Mouse (Mus musculus): ENCODE results near the gene Apol6.
A peak's percentile ranks its signal among the peaks of the same experiment; 100 is the strongest.

The Apol6 gene

DNA sequence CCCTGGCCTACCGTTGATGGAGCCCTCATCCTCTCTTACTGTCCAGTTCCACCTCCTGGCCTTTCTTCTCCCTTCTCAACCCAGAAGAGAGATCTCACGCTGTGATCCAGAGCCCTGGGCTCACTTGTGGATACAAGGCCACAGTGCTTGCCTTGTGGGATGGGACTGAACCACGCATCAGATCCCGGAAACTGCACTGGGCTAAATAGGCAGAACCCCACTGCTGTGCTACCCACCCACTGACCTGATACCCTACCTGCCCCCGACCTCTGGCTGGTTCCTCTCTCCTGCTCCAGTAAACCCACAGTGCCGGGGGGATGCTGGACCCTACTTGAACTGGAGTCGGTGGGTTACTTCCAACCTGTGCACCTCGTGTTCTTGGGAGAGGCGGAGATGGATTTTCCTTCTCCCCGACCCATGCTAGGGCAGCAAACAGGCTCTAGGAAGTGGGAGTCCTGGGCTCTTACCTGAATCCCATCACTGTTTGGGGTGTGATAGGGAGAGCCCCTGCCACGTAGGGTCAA lies 26.3 kb downstream of the Apol6 start:
- no peak for DNase-seq (ENCODE audit: low read depth, low spot score)

DNA sequence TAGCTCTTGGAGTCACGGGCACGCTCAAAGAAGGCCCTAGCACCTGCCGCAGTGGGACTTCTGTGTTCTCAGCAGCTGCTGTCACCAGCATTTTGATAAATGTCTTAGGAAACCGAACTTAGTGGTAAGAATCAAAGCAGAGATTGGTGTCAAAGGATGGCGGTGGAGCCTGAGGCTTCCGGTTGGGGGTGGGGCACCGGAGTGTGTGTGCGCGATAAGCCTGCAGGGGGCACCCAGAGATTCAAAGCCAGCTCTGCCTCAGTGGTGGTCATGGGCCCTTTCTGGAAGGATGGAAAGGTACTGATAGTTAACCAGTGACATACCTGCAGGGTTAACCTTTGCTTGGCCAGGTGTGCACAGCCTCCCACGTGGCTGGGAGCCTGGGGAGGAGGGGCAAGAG lies 27.0 kb downstream of the Apol6 start:
- peak; percentile 57 for DNase-seq (ENCODE audit: low read depth, low spot score)

DNA sequence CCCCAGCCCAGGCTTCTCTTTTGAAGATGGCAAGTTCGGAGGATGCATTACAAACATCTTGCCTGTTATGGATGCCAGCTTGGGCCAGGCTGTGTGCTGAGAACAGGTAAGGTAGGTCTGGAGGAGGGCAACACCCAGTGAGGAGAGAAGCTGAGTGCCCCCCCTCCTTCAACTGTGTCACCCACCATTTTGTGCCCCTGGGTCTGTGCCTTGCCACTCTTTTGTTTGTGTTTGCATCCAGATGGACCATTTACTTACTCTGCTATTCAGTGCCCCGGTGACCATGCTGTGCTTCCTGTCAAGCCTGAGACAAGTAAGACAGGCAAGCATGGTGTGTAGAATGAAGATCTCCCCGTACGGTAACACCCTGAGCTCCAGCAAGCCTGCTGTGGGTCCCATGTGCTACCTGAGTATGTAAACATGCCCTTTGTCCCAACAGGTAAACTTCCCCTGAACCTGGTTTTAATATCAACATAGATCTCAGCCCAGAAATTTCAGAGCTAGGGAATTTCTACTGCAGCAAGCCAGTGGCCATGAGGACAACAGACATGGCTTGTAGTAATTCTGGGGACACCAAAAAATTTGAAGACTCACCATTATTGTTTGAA lies 28.1 kb downstream of the Apol6 start:
- DNase-seq (ENCODE audit: low read depth, low spot score), result no peak

DNA sequence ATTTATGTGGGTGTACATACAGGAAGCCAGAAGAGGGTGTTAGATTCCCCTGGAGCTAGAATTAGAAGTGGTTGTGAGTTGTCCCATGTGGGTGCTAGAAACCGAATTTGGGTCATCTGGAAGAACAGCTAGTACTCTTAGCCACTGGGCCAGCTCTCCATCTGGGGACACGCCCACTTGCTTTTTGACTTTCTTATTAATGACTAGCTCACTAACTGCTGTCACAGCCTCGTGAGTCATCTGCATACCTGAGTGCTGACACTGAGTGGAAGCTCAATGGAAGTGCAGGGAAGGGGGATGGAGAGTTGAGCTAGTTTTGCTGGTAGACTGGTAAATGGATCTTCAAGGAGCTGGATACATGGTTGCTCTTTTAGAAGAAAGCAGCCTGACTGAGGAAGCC lies 32.0 kb downstream of the Apol6 start:
- peak; percentile 74 for DNase-seq (ENCODE audit: low read depth, low spot score)

DNA sequence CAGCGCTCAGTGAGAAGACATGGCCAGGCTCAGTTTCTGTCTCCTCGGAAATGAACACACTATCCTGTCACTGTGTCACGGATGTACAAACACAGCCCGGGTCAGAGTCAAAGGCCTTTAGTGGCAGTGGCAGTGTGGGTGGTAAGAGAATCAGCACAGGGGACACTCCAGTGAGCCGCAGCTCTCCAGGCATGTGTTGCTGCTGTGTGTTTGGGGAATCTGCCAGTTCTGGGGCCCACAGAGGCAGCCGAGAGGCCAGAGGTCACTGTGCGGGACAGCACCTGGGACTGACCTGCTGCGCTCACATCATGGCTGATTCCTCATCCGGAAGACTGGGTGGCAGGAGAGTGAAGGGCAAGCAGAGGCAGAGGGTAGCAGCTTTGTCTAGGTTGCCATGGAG lies 33.4 kb downstream of the Apol6 start:
- DNase-seq (ENCODE audit: low read depth, low spot score), result no peak

DNA sequence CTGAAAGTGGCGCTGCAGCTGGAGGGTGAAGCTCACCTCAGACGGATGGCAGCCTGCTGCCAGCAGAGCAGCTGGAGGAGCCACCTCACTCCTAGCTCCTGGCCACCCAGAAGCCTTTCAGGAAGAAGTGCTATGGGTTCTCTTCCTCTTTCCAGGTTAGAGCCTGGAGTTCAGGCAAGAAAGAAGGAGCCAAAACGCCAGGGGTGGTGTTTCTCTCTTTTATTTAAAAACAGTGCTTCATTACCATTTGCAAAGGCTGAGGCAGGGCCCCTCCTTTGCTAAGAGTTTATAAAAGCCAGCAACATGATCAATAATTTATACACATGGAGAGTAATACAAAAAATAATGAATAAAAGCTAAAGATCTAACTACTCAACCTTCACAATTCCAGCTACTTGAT lies 34.3 kb downstream of the Apol6 start:
- DNase-seq (ENCODE audit: low read depth, low spot score), result no peak

DNA sequence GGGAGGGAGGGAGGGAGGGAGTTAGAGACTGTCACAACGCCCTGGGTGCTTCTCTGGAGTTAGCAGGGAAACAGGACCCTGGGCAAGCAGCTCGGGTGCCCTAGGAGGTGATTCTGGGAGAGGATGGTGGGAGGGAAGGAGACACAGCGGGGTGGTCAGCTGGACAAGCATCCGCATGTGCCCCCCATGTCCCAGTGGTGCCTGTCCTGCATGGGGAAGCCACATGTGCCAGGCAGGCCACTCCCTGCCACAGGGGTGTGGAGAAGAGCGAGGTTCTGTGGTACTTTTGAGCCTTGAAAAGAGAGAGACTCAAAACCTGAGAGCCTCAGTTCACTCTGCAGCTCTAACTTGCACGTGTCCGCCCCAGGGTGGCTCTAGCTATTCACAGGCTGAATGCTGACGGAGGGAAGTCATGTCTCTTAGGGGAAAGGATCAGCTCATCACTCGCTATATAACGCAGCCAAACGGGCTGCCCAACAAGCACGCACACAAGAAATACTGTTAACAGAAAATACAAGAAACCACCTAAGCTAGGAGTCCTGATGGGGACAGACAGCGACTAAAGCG lies 34.8 kb downstream of the Apol6 start:
- no peak for DNase-seq (ENCODE audit: low read depth, low spot score)

DNA sequence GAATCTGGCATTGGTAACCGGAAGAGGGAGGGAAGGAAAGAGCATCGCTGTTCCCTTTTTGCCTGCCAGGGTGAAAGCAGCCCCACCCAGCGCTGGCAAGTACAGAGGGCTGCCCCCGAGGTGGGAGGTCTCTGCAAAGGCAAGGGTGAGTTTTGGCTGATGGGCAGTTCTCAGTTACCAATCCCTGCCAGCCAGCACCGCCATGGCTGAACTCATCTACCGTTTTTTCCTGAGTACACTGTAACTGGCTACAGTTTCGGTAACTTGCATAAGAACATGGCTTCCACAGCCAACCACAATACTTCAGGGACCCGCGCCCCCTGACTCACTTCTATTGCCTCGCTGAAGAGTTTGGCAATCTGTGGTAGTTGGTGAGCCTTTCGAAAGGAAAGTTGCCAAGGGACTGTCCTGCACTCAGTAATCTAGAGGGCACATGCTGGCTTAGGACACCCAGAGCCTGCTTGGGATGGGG lies 35.4 kb downstream of the Apol6 start:
- no peak for DNase-seq (ENCODE audit: low read depth, low spot score)

DNA sequence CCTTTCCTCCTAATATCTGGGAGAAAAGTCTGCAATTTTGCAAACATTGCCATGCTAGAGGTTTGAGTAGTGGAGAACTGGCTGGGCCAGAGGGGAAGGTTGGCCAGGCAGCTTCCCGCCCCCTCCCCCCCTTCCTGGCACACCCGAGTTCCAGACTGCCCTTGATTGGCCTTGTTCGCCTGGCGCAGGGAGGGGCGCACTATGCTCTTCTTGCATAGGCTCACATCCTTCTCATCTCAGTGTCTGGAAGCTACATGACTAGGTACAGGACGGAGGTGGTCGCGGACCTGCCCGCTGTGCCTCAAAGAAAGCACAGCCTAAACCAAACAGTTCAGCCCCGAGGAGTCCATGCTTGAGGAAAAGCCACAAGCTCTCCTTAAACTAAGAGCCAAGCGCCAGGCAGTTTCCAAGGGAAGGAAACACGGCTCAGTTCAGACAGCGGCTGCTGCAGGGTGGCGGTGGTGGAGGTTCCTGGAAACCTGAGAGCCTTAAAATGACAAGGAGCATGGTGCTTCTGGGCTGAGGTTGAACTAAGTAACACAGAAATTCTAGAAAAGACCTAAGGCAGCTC lies 36.2 kb downstream of the Apol6 start:
- DNase-seq (ENCODE audit: low read depth, low spot score), result peak; percentile 39

DNA sequence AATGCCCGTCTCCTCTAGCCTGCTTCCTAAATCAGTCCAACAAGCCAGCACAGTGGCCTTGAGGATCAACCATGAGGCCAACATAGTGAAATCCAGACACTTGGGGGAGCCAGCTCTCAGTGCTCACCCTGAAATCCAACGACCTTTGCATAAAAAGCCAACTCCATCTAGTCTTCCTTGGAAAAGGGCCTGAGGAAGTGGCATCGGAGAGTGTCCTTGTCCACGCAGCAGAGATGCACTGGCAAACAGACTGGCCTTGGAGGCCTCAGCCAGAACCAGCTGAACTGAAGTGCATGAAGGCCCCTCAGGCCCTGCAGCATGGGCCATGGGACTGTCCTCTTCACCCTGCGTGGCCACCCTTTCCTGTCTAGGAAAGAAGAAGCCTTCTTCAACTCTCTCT lies 36.9 kb downstream of the Apol6 start:
- no peak for DNase-seq (ENCODE audit: low read depth, low spot score)

DNA sequence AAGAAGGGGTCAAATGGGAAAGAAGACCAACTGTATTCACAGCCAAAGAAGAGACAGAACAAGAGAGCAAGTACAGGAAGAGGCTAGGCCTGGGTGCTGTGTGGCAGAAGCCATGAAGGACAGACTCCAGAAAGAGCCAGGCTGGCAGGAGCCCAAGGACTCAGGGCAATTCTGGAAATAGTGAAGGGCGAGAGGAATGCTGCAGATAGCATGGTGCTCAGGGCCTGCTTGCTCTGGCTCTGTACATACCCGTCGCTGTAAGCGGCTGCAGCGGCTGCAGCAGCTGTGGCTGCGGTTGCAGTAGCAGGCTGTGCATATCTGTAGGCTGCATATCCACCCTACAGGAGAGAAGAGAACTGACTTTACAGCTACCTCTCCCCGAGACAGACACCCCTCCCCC lies 41.3 kb downstream of the Apol6 start:
- peak; percentile 43 for DNase-seq (ENCODE audit: low read depth, low spot score)

DNA sequence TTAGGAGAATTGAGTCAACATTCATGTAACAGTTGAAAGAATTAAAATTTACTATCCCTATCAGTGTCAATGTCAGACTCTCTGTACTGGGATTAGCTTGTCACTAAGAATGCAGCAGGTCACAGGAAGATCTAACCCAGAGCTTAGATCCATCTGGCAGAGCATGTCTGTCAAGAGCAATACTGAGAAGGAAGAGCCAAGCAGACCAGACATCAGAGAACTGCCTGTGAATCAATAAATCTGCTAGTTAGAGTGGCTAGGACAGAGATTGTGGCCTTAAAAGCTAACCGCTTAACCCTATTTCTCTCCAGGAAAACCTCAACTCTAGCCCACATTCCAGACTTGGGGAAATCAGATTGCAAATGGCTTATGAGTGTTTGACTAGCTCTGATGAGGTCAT lies 42.0 kb downstream of the Apol6 start:
- no peak for DNase-seq (ENCODE audit: low read depth, low spot score)

DNA sequence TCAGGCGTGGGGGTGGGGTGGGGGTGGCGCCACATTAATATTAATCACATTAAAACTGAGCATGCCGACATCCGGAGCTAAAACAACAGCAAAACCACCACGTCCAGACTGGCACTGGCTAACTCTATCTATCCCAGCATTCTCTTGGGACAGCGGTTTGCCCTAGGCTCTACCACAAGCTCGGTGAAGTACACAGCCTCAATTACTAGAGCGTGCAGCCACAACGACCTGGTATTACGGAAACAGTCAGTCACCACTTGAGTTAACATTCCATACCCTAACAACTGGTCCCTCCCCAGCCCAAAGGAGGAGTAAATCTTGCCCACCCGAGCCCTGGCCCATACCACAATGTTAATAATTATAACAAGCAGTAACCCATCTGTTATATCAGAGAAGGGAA lies 44.7 kb downstream of the Apol6 start:
- DNase-seq (ENCODE audit: low read depth, low spot score), result no peak

DNA sequence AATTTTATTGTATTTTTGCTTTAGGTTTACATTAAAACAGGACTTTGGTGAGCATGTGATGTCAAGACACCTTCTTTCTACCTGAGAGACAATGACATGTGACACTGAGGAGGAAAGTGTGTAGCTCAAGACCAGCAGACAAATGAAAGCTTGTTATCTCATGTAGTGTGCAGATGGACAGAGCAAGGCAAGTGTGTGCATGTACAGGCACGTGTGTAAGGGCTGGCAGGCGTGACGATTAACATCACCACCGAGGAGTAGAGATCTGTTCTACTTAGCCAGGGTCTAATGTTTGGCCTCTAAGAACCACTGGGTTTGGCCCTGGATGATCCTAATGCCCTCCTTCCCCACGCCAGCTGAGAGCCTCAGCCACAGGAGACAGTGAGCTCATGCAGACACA lies 46.0 kb downstream of the Apol6 start:
- DNase-seq (ENCODE audit: low read depth, low spot score), result no peak

DNA sequence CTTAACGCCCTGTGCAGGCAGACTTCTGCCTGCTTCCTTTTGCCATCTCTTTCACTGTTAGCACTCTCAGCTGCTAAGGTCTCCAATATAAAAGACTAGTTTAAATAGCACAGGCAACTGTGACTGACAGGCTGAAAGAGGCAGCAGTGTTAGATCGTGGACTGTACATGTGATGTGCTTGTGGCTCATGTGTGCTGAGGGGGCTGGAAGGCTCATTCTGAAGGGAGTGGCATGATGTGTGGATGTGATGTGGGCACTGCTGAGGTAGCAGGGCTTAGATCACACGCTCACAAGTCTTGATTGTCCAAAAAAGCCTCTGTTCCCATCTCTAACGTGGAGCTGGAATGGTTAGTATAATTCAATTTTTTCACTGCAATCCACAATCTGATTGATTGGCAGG lies 46.9 kb downstream of the Apol6 start:
- peak; percentile 68 for DNase-seq (ENCODE audit: low read depth, low spot score)

DNA sequence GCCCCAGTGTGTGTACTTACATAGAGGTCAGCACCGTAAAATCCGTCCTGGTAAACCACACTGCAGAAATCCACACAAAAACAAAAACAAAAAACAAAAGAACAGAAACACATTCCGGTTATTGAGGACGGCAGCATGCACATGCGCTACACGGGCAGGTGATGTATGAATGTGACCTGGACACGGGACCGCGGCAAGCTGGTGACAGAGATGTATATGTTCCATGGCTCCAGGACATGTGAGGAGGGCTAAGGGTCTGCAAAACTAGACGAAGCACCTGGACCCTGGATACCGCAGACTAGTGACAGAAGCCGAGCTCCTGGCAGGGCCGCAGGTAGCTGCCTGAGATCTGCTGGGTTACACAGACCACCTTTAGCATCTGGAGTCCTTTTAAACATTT lies 49.9 kb downstream of the Apol6 start:
- DNase-seq (ENCODE audit: low read depth, low spot score), result no peak

DNA sequence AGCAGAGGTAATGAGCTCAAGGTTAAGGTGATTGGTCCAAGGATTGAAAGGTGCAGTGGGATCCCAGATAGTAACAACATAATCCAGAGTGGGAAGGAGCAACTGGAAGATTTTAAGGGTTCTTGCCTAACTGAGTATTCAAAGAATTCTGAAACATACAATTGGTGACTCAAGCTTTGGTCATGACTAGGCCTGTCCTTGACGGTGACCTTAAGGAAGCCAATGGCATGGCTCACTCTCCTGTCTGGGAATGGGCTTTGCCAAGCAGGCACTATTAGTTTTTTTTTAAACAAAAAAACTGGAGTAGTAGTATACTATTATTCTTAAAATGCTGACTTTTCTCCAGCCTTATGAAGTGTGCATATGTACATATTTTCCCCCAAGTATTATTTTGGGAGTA lies 50.7 kb downstream of the Apol6 start:
- DNase-seq (ENCODE audit: low read depth, low spot score), result no peak

DNA sequence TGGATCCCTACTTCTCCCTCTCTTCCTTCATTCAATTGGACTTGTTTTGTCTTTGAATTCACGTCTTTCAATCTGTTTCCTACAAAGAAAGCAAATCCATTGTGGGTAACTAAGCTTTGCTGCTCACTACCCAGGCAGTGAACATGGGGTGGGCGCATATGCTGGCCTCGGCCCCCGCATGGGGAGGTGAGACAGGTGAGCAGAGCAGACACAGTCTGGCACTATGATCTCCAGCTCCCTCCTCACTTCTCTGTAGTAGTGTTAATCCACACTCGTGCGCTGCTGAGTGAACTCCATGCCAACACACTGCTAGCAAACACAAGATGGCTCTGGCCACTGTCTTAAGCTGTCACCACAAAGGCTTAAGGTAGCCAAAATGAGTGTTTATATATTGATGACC lies 52.8 kb downstream of the Apol6 start:
- no peak for DNase-seq (ENCODE audit: low read depth, low spot score)

DNA sequence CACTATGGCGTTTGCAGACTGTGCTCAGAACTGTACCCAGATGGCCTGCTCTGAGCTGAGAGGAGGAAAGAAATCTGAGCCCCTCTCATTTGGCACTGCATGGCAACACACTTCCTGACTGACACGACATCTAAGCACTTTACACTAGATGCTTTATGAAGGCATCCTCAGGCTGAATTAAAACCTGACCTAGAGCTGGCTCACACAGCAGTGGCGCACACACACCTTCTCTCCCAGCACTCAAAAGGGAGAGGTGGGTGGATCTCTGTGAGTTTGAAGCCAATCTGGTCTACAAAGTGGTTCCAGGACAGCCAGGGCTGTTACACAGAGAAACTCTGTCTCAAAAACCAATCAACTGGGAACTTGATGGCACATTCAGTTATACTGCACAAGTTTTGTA lies 55.2 kb downstream of the Apol6 start:
- peak; percentile 61 for DNase-seq (ENCODE audit: low read depth, low spot score)

DNA sequence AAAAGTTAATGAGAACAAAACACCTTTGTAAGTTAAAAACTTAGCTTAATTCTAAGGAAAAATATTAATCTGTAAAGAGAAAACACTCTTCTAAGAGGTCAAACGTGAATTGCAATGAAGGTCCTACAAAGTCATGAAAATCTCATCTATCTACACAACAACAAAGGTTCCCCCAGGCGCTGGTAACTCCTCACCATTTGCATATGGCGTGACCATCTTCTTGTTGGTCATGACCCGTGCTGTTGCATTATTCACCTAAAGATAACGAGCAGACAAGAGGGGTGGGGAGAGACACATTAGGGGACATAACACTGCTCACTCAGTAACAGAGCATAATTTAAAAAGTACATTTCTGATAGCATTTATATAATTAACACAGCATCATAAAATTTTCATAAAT lies 58.2 kb downstream of the Apol6 start:
- DNase-seq (ENCODE audit: low read depth, low spot score), result no peak

DNA sequence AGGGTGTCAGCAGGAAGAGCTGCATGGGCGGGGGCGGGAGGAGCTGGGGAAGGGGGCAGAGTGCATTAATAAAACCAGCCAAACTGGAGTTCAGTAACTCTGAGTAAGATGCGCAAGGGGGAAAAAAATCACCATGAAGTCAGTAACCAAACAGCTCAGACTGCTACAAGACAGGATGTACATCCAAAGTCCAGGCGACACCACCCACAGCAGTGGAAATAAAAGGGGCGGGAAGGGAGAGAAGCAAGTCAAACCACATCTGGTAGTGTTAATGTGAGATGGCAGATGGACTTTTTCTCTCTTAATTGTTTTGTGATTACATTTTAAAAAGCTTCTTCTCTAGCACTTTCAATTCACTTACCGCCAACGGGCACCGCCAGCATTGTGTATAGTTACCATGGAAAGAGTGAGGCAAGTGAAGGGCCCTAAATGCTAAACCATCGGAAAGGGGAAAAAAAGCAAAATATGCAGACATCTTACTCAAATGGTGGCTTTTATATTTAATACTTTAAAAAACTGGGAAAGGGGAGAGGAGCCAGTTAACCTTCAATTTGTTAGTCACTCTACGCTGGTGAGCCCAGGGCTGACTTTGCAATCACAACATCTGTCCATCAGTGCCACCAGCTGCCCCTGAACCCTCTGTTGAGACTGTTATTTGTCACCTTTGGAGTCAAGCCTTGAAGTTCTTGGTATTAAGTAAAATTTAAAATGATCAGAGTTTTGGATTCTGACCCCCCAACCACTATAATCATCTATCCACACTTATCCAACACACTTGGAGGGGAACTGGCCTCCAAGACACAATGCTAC lies 60.0 kb downstream of the Apol6 start:
- DNase-seq (ENCODE audit: low read depth, low spot score), result peak; percentile 36

DNA sequence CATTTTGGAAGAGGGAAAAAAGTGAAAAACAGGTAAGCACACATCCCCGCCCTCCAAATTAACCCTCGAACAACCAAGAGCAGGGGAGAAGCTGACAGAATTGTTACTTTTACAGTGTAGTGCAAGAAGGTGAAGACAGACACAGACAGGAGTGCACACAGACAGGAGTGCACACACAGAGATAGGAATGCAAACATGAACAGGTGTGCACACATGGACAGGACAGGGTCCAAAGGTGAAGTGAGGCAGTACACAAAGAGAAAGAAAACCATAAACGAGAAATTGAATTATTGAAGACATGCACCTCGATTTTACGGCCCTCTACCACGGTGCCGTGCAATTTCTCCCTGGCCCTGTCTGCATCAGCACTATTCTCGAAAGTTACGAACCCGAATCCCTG lies 60.7 kb downstream of the Apol6 start:
- no peak for DNase-seq (ENCODE audit: low read depth, low spot score)

All from brain, adult 2 months (tissue).